Mouse (Mus musculus) heart, postnatal 25 days (tissue): ENCODE data around the gene Trim6. TPM values are rescaled to one million over a fixed set of nuclear protein-coding genes. Genes with fewer than 3 reads are reported as not detected.

Experiments
- total RNA-seq, 2 experiments: library from RNA; stranded (reverse); gene quantifications; 2 replicates each; pipeline ENCODE4 v1.2.3; 2021

Gene Trim6
- total RNA-seq, 2 experiments from 2014 or later: 0.47 to 0.73 TPM

Other genes with a start within 250 kb of the Trim6 start
- not detected for gene Olfr635, start 247.6 kb upstream of the Trim6 start, total RNA-seq
- not detected for gene Olfr638, start 220.0 kb upstream of the Trim6 start, total RNA-seq
- not detected for gene Olfr639, start 201.5 kb upstream of the Trim6 start, total RNA-seq
- gene Olfr640, start 193.2 kb upstream of the Trim6 start, total RNA-seq: not detected
- gene Olfr641, start 183.3 kb upstream of the Trim6 start, total RNA-seq: not detected
- not detected for gene Olfr642, start 166.1 kb upstream of the Trim6 start, total RNA-seq
- gene 4930516K23Rik, start 157.3 kb upstream of the Trim6 start, total RNA-seq: not detected
- gene Olfr644, start 146.9 kb upstream of the Trim6 start, total RNA-seq: not detected
- gene Olfr645, start 133.3 kb upstream of the Trim6 start, total RNA-seq: not detected
- gene Olfr646, start 113.9 kb upstream of the Trim6 start, total RNA-seq: not detected
- not detected for gene Ubqln5, start 89.0 kb upstream of the Trim6 start, total RNA-seq
- gene Olfr643, start 81.4 kb upstream of the Trim6 start, total RNA-seq: not detected
- not detected for gene Ubqln3, start 75.5 kb upstream of the Trim6 start, total RNA-seq
- not detected for gene Ubqlnl, start 68.2 kb upstream of the Trim6 start, total RNA-seq
- not detected for gene Olfm5, start 54.0 kb upstream of the Trim6 start, total RNA-seq
- not detected for gene Olfr648, start 35.4 kb upstream of the Trim6 start, total RNA-seq
- not detected for gene Olfr649, start 22.8 kb upstream of the Trim6 start, total RNA-seq
- 1 to 10 TPM; 3.9 to 4.1 TPM for gene Trim34a, start 25.7 kb downstream of the Trim6 start, total RNA-seq
- gene Trim5, start 69.3 kb downstream of the Trim6 start, total RNA-seq: 1 to 10 TPM; 2.2 to 2.3 TPM
- gene Trim12a, start 96.7 kb downstream of the Trim6 start, total RNA-seq: 1 to 10 TPM; 5.7 to 6.3 TPM
- gene Trim34b, start 110.7 kb downstream of the Trim6 start, total RNA-seq: under 1 TPM; 0.39 to 0.48 TPM
- 1 to 10 TPM; 5.0 to 5.2 TPM for gene Trim12c, start 134.6 kb downstream of the Trim6 start, total RNA-seq
- gene Trim30b, start 151.1 kb downstream of the Trim6 start, total RNA-seq: not detected
- not detected for gene Trim30c, start 182.0 kb downstream of the Trim6 start, total RNA-seq
- gene Trim30a, start 246.4 kb downstream of the Trim6 start, total RNA-seq: 1 to 10 TPM; 3.5 to 4.0 TPM